Mouse (Mus musculus) right cerebral cortex, postnatal 4 days (tissue): ENCODE measurements around the gene Ly6g6d.
A peak's percentile ranks its signal among the peaks of the same experiment; 100 is the strongest.

Experiments
- DNase-seq: peaks from one replicate; pipeline ENCODE4 v3.0.0-alpha.2; 2022

The Ly6g6d gene

GRCm38 (mm10) chr17:35096597-35096996 is 18.7 kb upstream of the Ly6g6d start:
- DNase-seq = no peak

GRCm38 (mm10) chr17:35094475-35095365 is 16.9 kb upstream of the Ly6g6d start:
- DNase-seq = no peak

GRCm38 (mm10) chr17:35092403-35093198 is 14.7 kb upstream of the Ly6g6d start:
- no peak for DNase-seq

GRCm38 (mm10) chr17:35090166-35090932 is 12.5 kb upstream of the Ly6g6d start:
- DNase-seq = no peak

- peak; percentile 91 for DNase-seq
Measured at GRCm38 (mm10) chr17:35088825-35089644, 11.2 kb upstream of the Ly6g6d start, which contains the start of gene Abhd16a. Gene Abhd16a, plus strand, starts transcription at chr17:35089263.

GRCm38 (mm10) chr17:35088151-35088550 is 10.3 kb upstream of the Ly6g6d start:
- DNase-seq = no peak

GRCm38 (mm10) chr17:35085208-35085865 is 7.5 kb upstream of the Ly6g6d start, which contains the start of gene Ly6g6f:
Gene Ly6g6f, minus strand, starts transcription at chr17:35085610.
- no peak for DNase-seq

- no peak for DNase-seq
Measured at GRCm38 (mm10) chr17:35083929-35084497, 6.1 kb upstream of the Ly6g6d start.

GRCm38 (mm10) chr17:35082841-35083576 is 5.1 kb upstream of the Ly6g6d start:
- DNase-seq = no peak

GRCm38 (mm10) chr17:35080710-35081109 is 2.8 kb upstream of the Ly6g6d start:
- no peak for DNase-seq

GRCm38 (mm10) chr17:35080248-35080647 is 2.4 kb upstream of the Ly6g6d start:
- no peak for DNase-seq

GRCm38 (mm10) chr17:35079778-35080177 is 1.9 kb upstream of the Ly6g6d start:
- DNase-seq = no peak

- no peak for DNase-seq
Measured at GRCm38 (mm10) chr17:35077285-35077684, 580 bp downstream of the Ly6g6d start.

GRCm38 (mm10) chr17:35076507-35077176 is 1.2 kb downstream of the Ly6g6d start, which contains the start of gene Ly6g6e:
Gene Ly6g6e, plus strand, starts transcription at chr17:35076902.
- no peak for DNase-seq

GRCm38 (mm10) chr17:35074097-35074496 is 3.8 kb downstream of the Ly6g6d start:
- no peak for DNase-seq

- DNase-seq = no peak
Measured at GRCm38 (mm10) chr17:35071454-35071853, 6.4 kb downstream of the Ly6g6d start.

GRCm38 (mm10) chr17:35070556-35071229 is 7.2 kb downstream of the Ly6g6d start:
- DNase-seq = no peak

- DNase-seq = no peak
Measured at GRCm38 (mm10) chr17:35068213-35068914, 9.5 kb downstream of the Ly6g6d start.
